In genomic region chr1:57890259-57890902, GRCm38 (mm10) we compare ENCODE assay signal across 9 mouse cellular contexts.
A peak's percentile ranks its signal among the peaks of the same experiment; 100 is the strongest.
DNase-seq lines count a peak whose midpoint lies in the region; ATAC-seq lines count a peak whose summit lies in the region.
"Had no signal": no experiment of that assay in that cellular context is flagged by ENCODE, and none has a peak within 500 bp of the region (broad histone marks: within the 10 kb centered on the region; RNA-seq: fewer than 3 reads in every experiment).

No protein-coding gene starts in this region.

- peaks cover 9% of the 10 kb centered on the region; the same call in 1 of the 2 replicates for H3K4me1 ChIP-seq in stomach, embryonic 14.5 days (ENCODE audit: control insufficient read depth, insufficient read depth, low read length)

- H3K27me3 ChIP-seq in stomach, embryonic 14.5 days (ENCODE audit: control insufficient read depth, insufficient read depth, low read length) = no peaks in the 10 kb centered on the region

- intact Hi-C loops in heart, postnatal 10 days (cut with DNase I) = no loop called here

- no peak overlapping the region for H3K9ac ChIP-seq in stomach, embryonic 14.5 days (replicated peaks; ENCODE audit: low read depth, low read length)
- H3K9ac ChIP-seq: limb, embryonic 12.5 days had no signal

- H3K4me2 ChIP-seq in stomach, embryonic 14.5 days (replicated peaks; ENCODE audit: low read depth, low read length) = no peak overlapping the region
- H3K4me2 ChIP-seq: limb, embryonic 12.5 days had no signal

- H3K4me3 ChIP-seq in stomach, embryonic 14.5 days (ENCODE audit: low read depth, low read length) = no peak overlapping the region
- H3K4me3 ChIP-seq: limb, embryonic 12.5 days had no signal

- H3K27ac ChIP-seq in stomach, embryonic 14.5 days (ENCODE audit: low read length) = peak overlapping the region; percentile 72; the same call in 1 of the 2 replicates
- H3K27ac ChIP-seq: limb, embryonic 12.5 days had no signal

- H3K36me3 ChIP-seq in stomach, embryonic 14.5 days (ENCODE audit: control insufficient read depth, insufficient read depth, low read length) = peaks cover 5% of the 10 kb centered on the region; the same call in 1 of the 2 replicates

- H3K9me3 ChIP-seq in stomach, embryonic 14.5 days (ENCODE audit: control insufficient read depth, low read depth, low read length) = no peaks in the 10 kb centered on the region; the same call in 1 of the 2 replicates
- H3K9me3 ChIP-seq: limb, embryonic 12.5 days had no signal

- no peak for ATAC-seq in stomach, embryonic 14.5 days (ENCODE audit: insufficient number of reproducible peaks, insufficient read depth, low FRiP score, low read depth)

- DNase-seq in ES-CJ7 (ENCODE audit: low read depth, low spot score) = peak; percentile 36
- peak; percentile 37 for DNase-seq in ZHBTc4 (ENCODE audit: low read depth, low spot score)
- peak; percentile 70 to 77 for DNase-seq in heart, postnatal 10 days
- peak; percentile 37 to 58 for DNase-seq in kidney, postnatal 36 days
- DNase-seq in cerebellum, adult 18-20 months = no peak
- no peak for DNase-seq in thymus, postnatal 14 days
- DNase-seq in right cerebral cortex, adult 18-20 months = no peak

- 25% methylated on average over 5 of the region's 5 CpGs for WGBS in stomach, embryonic 14.5 days

Comparison
In these comparisons a context has a peak if more than half of its experiments do, and no peak if none do; other contexts are left out.
1. DNase-seq: peak in ES-CJ7 (single experiment), ZHBTc4 (single experiment), heart, postnatal 10 days (2 of 2) and kidney, postnatal 36 days (2 of 2); none in cerebellum, adult 18-20 months (0 of 2), thymus, postnatal 14 days (single experiment) and right cerebral cortex, adult 18-20 months (single experiment).